Mouse (Mus musculus) hindbrain, embryonic 11.5 days (tissue): Measurements from ENCODE around the gene Khdc3. TPM values are rescaled to one million over a fixed set of nuclear protein-coding genes. Genes with fewer than 3 reads are reported as not detected.

Experiments used
- ATAC-seq: fragments of 200-750 bp; cut with Nextera tagmentation; 2 replicates; pipeline ENCODE4 v1.8.0; 2017; ENCODE audit warnings: mild to moderate bottlenecking, moderate TSS enrichment, moderate library complexity; ENCODE audit not compliant: low FRiP score
- DNase-seq: peaks from one replicate; pipeline ENCODE4 v3.0.0-alpha.2; 2015; ENCODE audit warnings: low spot score
- H3K27ac ChIP-seq: fragments of 300-500 bp; sonication (generic); 2 replicates; pipeline ENCODE4 v1.5.1; 2014; ENCODE audit warnings: mild to moderate bottlenecking, low read depth, low read length
- H3K27me3 ChIP-seq: fragments of 300-500 bp; sonication (generic); 2 replicates; pipeline ENCODE4 v1.6.1; 2014; ENCODE audit warnings: mild to moderate bottlenecking, low read length, moderate library complexity, mixed read lengths; ENCODE audit not compliant: control insufficient read depth, insufficient read depth
- H3K36me3 ChIP-seq: fragments of 300-500 bp; sonication (generic); 2 replicates; pipeline ENCODE4 v1.6.1; 2014; ENCODE audit warnings: mild to moderate bottlenecking, low read length, moderate library complexity, mixed read lengths; ENCODE audit not compliant: control insufficient read depth, insufficient read depth
- H3K4me1 ChIP-seq: fragments of 300-500 bp; sonication (generic); replicated peaks from 2 replicates; pipeline ENCODE4 v1.6.1; 2014; ENCODE audit warnings: low read length, mixed read lengths; ENCODE audit not compliant: control insufficient read depth, insufficient read depth
- H3K4me2 ChIP-seq: fragments of 300-500 bp; sonication (generic); replicated peaks from 2 replicates; pipeline ENCODE4 v1.6.1; 2014; ENCODE audit warnings: mild to moderate bottlenecking, low read depth, low read length
- H3K4me3 ChIP-seq: fragments of 300-500 bp; sonication (generic); 2 replicates; pipeline ENCODE4 v1.5.1; 2014; ENCODE audit warnings: low read depth, low read length
- H3K9ac ChIP-seq: fragments of 300-500 bp; sonication (generic); 2 replicates; pipeline ENCODE4 v1.6.1; 2014; ENCODE audit warnings: low read depth, low read length
- H3K9me3 ChIP-seq: fragments of 300-500 bp; sonication (generic); 2 replicates; pipeline ENCODE4 v1.6.1; 2016; ENCODE audit warnings: low read length; ENCODE audit not compliant: control insufficient read depth
- WGBS: fragments of 180-500 bp; shearing (Covaris S2); extraction: QIAGEN DNeasy Blood & Tissue Kit; methylation state at CpG from one replicate; pipeline ENCODE4 v1.1.7; 2014; 5-methylcytosine and 5-hydroxymethylcytosine counted together
- polyA plus RNA-seq: library from polyadenylated mRNA; unstranded; fragments of >200 nt; fragmentation: Nextera tagmentation; extraction: Ambion mirVana; gene quantifications from 2 replicates; pipeline ENCODE4 v1.2.1, GENCODE M21; 2014

Khdc3 gene
- polyA plus RNA-seq, 1 experiment from 2014 or later, result not detected

- no peaks in the 10 kb centered on the region for H3K4me1 ChIP-seq
Observed at GRCm38 (mm10) chr9:73089222-73089920, 12.3 kb upstream of the Khdc3 start.

GRCm38 (mm10) chr9:73090121-73090520 is 11.5 kb upstream of the Khdc3 start:
- H3K27ac ChIP-seq, result no peak overlapping the region
- no peaks in the 10 kb centered on the region for H3K27me3 ChIP-seq
- no peak for DNase-seq
- H3K4me2 ChIP-seq, result no peak overlapping the region
- WGBS, result 80% methylated on average over 10 of the region's 10 CpGs
- no peak for ATAC-seq
- H3K9ac ChIP-seq, result no peak overlapping the region
- no peaks in the 10 kb centered on the region for H3K9me3 ChIP-seq
- no peaks in the 10 kb centered on the region for H3K36me3 ChIP-seq
- H3K4me3 ChIP-seq, result no peak overlapping the region
- no peaks in the 10 kb centered on the region for H3K4me1 ChIP-seq

More at GRCm38 (mm10) chr9:73089222-73089920, 12.3 kb upstream of the Khdc3 start:
- Histone ChIP-seq H3K27ac (no peak overlapping the region), H3K4me3 (no peak overlapping the region), H3K36me3 (no peaks in the 10 kb centered on the region), H3K4me2 (no peak overlapping the region), H3K9ac (no peak overlapping the region), H3K27me3 (no peaks in the 10 kb centered on the region), H3K9me3 (no peaks in the 10 kb centered on the region)
- 76% methylated on average over 16 of the region's 16 CpGs for WGBS
- DNase-seq (no peak), ATAC-seq (no peak)

GRCm38 (mm10) chr9:73091747-73092146 is 9.9 kb upstream of the Khdc3 start:
- Histone ChIP-seq H3K4me2 (no peak overlapping the region), H3K27ac (no peak overlapping the region), H3K27me3 (no peaks in the 10 kb centered on the region), H3K9me3 (no peaks in the 10 kb centered on the region), H3K4me3 (no peak overlapping the region), H3K9ac (no peak overlapping the region), H3K4me1 (no peaks in the 10 kb centered on the region), H3K36me3 (no peaks in the 10 kb centered on the region)
- DNase-seq, result peak; percentile 71
- no peak for ATAC-seq
- 0% methylated on average over 1 of the region's 1 CpGs for WGBS

GRCm38 (mm10) chr9:73094580-73094979 is 7.1 kb upstream of the Khdc3 start:
- Histone ChIP-seq H3K4me3 (no peak overlapping the region), H3K9me3 (no peaks in the 10 kb centered on the region), H3K9ac (no peak overlapping the region), H3K27me3 (no peaks in the 10 kb centered on the region), H3K27ac (no peak overlapping the region), H3K4me1 (no peaks in the 10 kb centered on the region), H3K36me3 (no peaks in the 10 kb centered on the region), H3K4me2 (no peak overlapping the region)
- DNase-seq (peak; percentile 24), ATAC-seq (peak; percentile 38; the same call in 1 of the 2 replicates)
- WGBS, result 56% methylated on average over 17 of the region's 17 CpGs

GRCm38 (mm10) chr9:73097898-73098297 is 3.7 kb upstream of the Khdc3 start:
- ATAC-seq, result no peak
- no peak for DNase-seq

DNA sequence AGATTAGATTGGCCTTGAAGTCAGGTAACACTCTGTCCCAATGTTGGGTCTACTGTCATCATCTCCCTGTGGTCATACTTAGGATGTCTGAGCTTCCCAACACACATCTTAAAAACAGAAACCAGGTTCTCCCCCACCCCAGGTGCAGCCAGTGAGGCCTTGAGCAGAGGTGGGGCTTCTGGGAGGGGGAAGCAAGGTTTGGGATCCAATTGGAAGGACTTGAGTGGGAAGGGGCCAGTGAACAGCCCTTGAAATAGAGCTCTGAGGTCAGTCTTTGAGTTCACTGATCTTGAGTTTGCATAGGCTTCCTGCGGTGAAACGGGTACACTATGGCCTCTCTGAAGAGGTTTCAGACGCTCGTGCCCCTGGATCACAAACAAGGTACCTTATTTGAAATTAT is 545 bp downstream of the Khdc3 start, which contains the start of gene Gm20509:
Gene Gm20509 (plus strand): TSS at position 290 of the 400 bp plus-strand sequence.
- DNase-seq, result no peak
- H3K4me2 ChIP-seq, result peak within 1 kb of the TSS; percentile 92
- H3K9me3 ChIP-seq, result no peaks in the 10 kb centered on the region
- ATAC-seq, result no peak
- 0 out of 2 replicates have a peak, but pooled peaks cover 4% of the 10 kb centered on the region for H3K4me1 ChIP-seq
- 95% methylated on average over 4 of the region's 4 CpGs for WGBS
- H3K27ac ChIP-seq, result no peak within 1 kb of the TSS
- peak within 1 kb of the TSS; percentile 35; the same call in 1 of the 2 replicates for H3K9ac ChIP-seq
- H3K36me3 ChIP-seq, result no peaks in the 10 kb centered on the region
- peaks cover 20% of the 10 kb centered on the region for H3K27me3 ChIP-seq
- peak within 1 kb of the TSS; percentile 36 for H3K4me3 ChIP-seq

More at GRCm38 (mm10) chr9:73097898-73098297, 3.7 kb upstream of the Khdc3 start:
- Histone ChIP-seq H3K36me3 (no peaks in the 10 kb centered on the region), H3K9me3 (no peaks in the 10 kb centered on the region), H3K4me2 (no peak overlapping the region), H3K9ac (no peak overlapping the region), H3K4me3 (no peak overlapping the region), H3K4me1 (no peaks in the 10 kb centered on the region), H3K27me3 (peaks cover 9% of the 10 kb centered on the region), H3K27ac (no peak overlapping the region)
- WGBS, result 79% methylated on average over 2 of the region's 2 CpGs

- Histone ChIP-seq H3K27ac (no peak overlapping the region), H3K9me3 (no peaks in the 10 kb centered on the region), H3K4me2 (peak overlapping the region; percentile 92), H3K4me1 (0 out of 2 replicates have a peak, but pooled peaks cover 4% of the 10 kb centered on the region), H3K4me3 (peak overlapping the region; percentile 36), H3K9ac (peak overlapping the region; percentile 35; the same call in 1 of the 2 replicates), H3K27me3 (peaks cover 20% of the 10 kb centered on the region), H3K36me3 (no peaks in the 10 kb centered on the region)
- WGBS, result 4% methylated on average over 58 of the region's 60 CpGs
- peak; percentile 51; the same call in 1 of the 2 replicates for ATAC-seq
- DNase-seq, result peak; percentile 54
Observed at GRCm38 (mm10) chr9:73103159-73103879, 1.7 kb downstream of the Khdc3 start.

DNA sequence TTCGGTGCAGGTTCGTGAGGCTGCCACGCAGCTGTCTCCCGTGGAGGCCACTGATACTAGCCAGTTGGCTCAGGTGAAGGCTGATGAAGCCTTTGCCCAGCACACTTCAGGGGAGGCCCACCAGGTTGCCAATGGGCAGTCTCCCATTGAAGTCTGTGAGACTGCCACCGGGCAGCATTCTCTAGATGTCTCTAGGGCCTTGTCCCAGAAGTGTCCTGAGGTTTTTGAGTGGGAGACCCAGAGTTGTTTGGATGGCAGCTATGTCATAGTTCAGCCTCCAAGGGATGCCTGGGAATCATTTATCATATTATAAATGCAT is 2.2 kb downstream of the Khdc3 start:
- H3K4me3 ChIP-seq, result peak overlapping the region; percentile 36

More for the DNA sequence above, 2.2 kb downstream of the Khdc3 start:
- ATAC-seq (no peak), DNase-seq (no peak)
- H3K27ac ChIP-seq, result no peak overlapping the region
- WGBS, result 45% methylated on average over 5 of the region's 5 CpGs
- no peak overlapping the region for H3K9ac ChIP-seq
- peaks cover 20% of the 10 kb centered on the region for H3K27me3 ChIP-seq
- H3K4me1 ChIP-seq, result 0 out of 2 replicates have a peak, but pooled peaks cover 4% of the 10 kb centered on the region
- no peaks in the 10 kb centered on the region for H3K36me3 ChIP-seq
- no peaks in the 10 kb centered on the region for H3K9me3 ChIP-seq
- peak overlapping the region; percentile 92 for H3K4me2 ChIP-seq
